In the genomic region with DNA sequence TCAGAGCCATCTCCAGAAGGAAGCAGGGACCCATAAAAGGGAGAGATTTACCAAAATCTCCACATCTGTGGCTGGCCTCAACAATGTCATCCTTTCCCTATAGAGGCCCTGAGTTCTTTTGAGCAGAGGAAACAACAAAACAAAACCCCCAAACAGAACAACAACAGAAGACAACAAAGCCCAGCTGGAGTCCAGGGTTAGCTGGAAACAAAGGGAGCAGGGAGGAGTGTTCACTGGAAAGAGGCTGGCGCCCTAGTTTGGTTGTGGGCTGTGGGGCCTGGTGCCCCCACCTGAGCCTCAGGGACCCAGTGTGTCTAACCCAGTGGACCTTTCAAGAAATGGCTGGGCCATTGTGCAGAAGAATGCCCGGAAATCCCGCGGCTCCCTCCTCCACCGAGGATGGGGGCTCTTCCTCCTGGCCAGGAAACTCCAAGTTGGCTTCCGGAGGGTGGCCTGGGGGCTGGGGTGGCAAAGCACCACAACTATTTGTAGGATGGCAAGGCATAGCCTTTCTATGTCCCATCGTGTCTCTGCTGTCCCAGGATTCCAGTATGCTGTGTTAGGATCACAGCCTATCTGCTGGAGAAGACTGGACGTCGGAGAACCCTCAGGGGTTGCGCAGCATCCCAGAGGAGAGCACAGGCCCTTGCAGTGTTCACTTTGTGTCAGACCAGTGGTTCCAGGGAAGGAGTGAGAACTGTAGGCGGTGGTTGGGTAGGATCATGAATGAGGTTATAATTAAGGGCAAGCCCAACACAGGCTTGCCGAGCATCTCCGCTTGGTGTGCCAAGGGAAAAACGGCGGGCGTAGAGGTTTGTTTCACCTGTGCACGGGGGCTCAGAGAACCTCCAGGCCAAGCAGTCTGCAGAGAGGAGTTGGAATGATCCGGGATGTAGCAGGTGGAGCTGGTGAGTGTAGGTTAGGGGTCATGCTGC, we compare ENCODE assay signal across 8 mouse cellular contexts. TPM values are rescaled to one million over a fixed set of nuclear protein-coding genes. Genes with fewer than 3 reads are reported as not detected.
A peak's percentile ranks its signal among the peaks of the same experiment; 100 is the strongest.
DNase-seq lines count a peak whose midpoint lies in the region; ATAC-seq and TF ChIP-seq lines count a peak whose summit lies in the region.

No protein-coding gene starts in this region.

- no peaks in the 10 kb centered on the region for H3K9me3 ChIP-seq in kidney, embryonic 14.5 days (ENCODE audit: control insufficient read depth, low read length)
- H3K9me3 ChIP-seq in limb, embryonic 14.5 days (ENCODE audit: control insufficient read depth, low read length), result 0 out of 2 replicates have a peak, but pooled peaks cover 2% of the 10 kb centered on the region
- no peaks in the 10 kb centered on the region for H3K9me3 ChIP-seq in midbrain, embryonic 16.5 days (replicated peaks; ENCODE audit: control insufficient read depth, low read length, poor library complexity, severe bottlenecking)

- intact Hi-C loops in heart, postnatal 10 days (cut with DNase I), result loop anchor here (1.0 to 2.0 kb wide), 2 partner anchors 29 to 43 kb away; no protein-coding TSS in a partner anchor

- no peak for ATAC-seq in kidney, embryonic 14.5 days (ENCODE audit: low FRiP score, low TSS enrichment)
- no peak for ATAC-seq in limb, embryonic 14.5 days (ENCODE audit: low FRiP score, low read depth)
- no peak for ATAC-seq in midbrain, embryonic 16.5 days
- no peak for ATAC-seq in megakaryocyte progenitor cell, adult 5-6 weeks (replicated peaks; ENCODE audit: poor library complexity)

- H3K4me2 ChIP-seq in kidney, embryonic 14.5 days (replicated peaks; ENCODE audit: low read depth, low read length), result peak overlapping the region; percentile 76
- H3K4me2 ChIP-seq in limb, embryonic 14.5 days (replicated peaks; ENCODE audit: low read depth, low read length, severe bottlenecking), result peak overlapping the region; percentile 68; the same call in 1 of the 2 replicates
- H3K4me2 ChIP-seq in midbrain, embryonic 16.5 days (ENCODE audit: low read length), result peak overlapping the region; percentile 18; the same call in 1 of the 2 replicates

- no peak for TF ChIP-seq POLR2A in limb, embryonic 14.5 days (IDR thresholded peaks at IDR 0.05; ENCODE audit: borderline replicate concordance, extremely low read depth, insufficient read depth, insufficient read length)

- peak overlapping the region; percentile 31; the same call in 1 of the 2 replicates for H3K9ac ChIP-seq in kidney, embryonic 14.5 days (ENCODE audit: low read depth, low read length)
- H3K9ac ChIP-seq in limb, embryonic 14.5 days (ENCODE audit: low read depth, low read length, severe bottlenecking), result no peak overlapping the region
- no peak overlapping the region for H3K9ac ChIP-seq in midbrain, embryonic 16.5 days (ENCODE audit: low read depth, low read length)

- peaks cover 45% of the 10 kb centered on the region for H3K27me3 ChIP-seq in kidney, embryonic 14.5 days (ENCODE audit: control insufficient read depth, insufficient read depth, low read length)
- H3K27me3 ChIP-seq in limb, embryonic 14.5 days (ENCODE audit: control insufficient read depth, insufficient read depth, low read length), result peaks cover 40% of the 10 kb centered on the region
- peaks cover 34% of the 10 kb centered on the region for H3K27me3 ChIP-seq in midbrain, embryonic 16.5 days (ENCODE audit: control insufficient read depth, insufficient read depth, low read depth, low read length)

- 39% methylated on average over 18 of the region's 18 CpGs for WGBS in kidney, embryonic 14.5 days
- 31% methylated on average over 18 of the region's 18 CpGs for WGBS in limb, embryonic 14.5 days
- 23% methylated on average over 18 of the region's 18 CpGs for WGBS in midbrain, embryonic 16.5 days

- peak overlapping the region; percentile 56; the same call in 1 of the 2 replicates for H3K4me3 ChIP-seq in kidney, embryonic 14.5 days (ENCODE audit: low read length)
- H3K4me3 ChIP-seq in limb, embryonic 14.5 days (replicated peaks; ENCODE audit: low read length), result 0 out of 2 replicates have a peak overlapping the region, but pooled peaks have one; percentile 42
- no peak overlapping the region for H3K4me3 ChIP-seq in midbrain, embryonic 16.5 days (ENCODE audit: low read depth, low read length)

- 0 out of 2 replicates have a peak, but pooled peaks cover 8% of the 10 kb centered on the region for H3K4me1 ChIP-seq in kidney, embryonic 14.5 days (ENCODE audit: control insufficient read depth, insufficient read depth, low read length)
- H3K4me1 ChIP-seq in limb, embryonic 14.5 days (ENCODE audit: control insufficient read depth, insufficient read depth, low read length), result peaks cover 9% of the 10 kb centered on the region
- H3K4me1 ChIP-seq in midbrain, embryonic 16.5 days (ENCODE audit: control insufficient read depth, insufficient read depth, low read length), result 0 out of 2 replicates have a peak, but pooled peaks cover 2% of the 10 kb centered on the region

- H3K27ac ChIP-seq in kidney, embryonic 14.5 days (ENCODE audit: low read depth, low read length), result peak overlapping the region; percentile 38; the same call in 1 of the 2 replicates
- no peak overlapping the region for H3K27ac ChIP-seq in limb, embryonic 14.5 days (replicated peaks; ENCODE audit: low read depth, low read length)
- H3K27ac ChIP-seq in midbrain, embryonic 16.5 days (ENCODE audit: low read length), result no peak overlapping the region

- H3K36me3 ChIP-seq in kidney, embryonic 14.5 days (ENCODE audit: control insufficient read depth, insufficient read depth, low read length), result 0 out of 2 replicates have a peak, but pooled peaks cover 3% of the 10 kb centered on the region
- H3K36me3 ChIP-seq in limb, embryonic 14.5 days (ENCODE audit: control insufficient read depth, insufficient read depth, low read length), result no peaks in the 10 kb centered on the region
- no peaks in the 10 kb centered on the region for H3K36me3 ChIP-seq in midbrain, embryonic 16.5 days (ENCODE audit: control insufficient read depth, insufficient read depth, low read length)

- DNase-seq in kidney, adult 11 months, result no peak
- peak; percentile 45 to 61 for DNase-seq in heart, postnatal 10 days
- no peak for DNase-seq in limb, embryonic 14.5 days (ENCODE audit: low spot score)
- no peak for DNase-seq in gastrocnemius, postnatal 10 days
- no peak for DNase-seq in thymus, postnatal 14 days

RNA-seq across cellular contexts. Expression of a gene that starts 0.8 kb away (rescaled TPM):
- polyA plus RNA-seq in kidney, embryonic 14.5 days (2014; fragmentation: Nextera tagmentation; extraction: Ambion mirVana), result 64.0 and 87.0 TPM in 2 replicates
- total RNA-seq in heart, postnatal 10 days (2021), result 10 to 100 TPM; 79.8 to 90.1 TPM
- polyA plus RNA-seq in limb, embryonic 14.5 days (2012; rRNA removed), result 33.6 and 37.4 TPM in 2 replicates
- polyA plus RNA-seq in limb, embryonic 14.5 days (2014; fragmentation: Nextera tagmentation; extraction: Ambion mirVana), result 26.1 and 29.9 TPM in 2 replicates
- polyA plus RNA-seq in midbrain, embryonic 16.5 days (2015; fragmentation: Nextera tagmentation; extraction: Ambion mirVana), result 104 and 105 TPM in 2 replicates
- not detected in 2 replicates for total RNA-seq in megakaryocyte progenitor cell, adult 5-6 weeks (2015)
- not detected in 2 replicates for total RNA-seq in megakaryocyte progenitor cell, adult 5-6 weeks (2017)
- 10 to 100 TPM; 42.8 to 43.1 TPM for total RNA-seq in gastrocnemius, postnatal 10 days (2021)

RNA-seq across cellular contexts. Expression of a gene that starts 35.7 kb away (rescaled TPM):
- polyA plus RNA-seq in kidney, embryonic 14.5 days (2014; fragmentation: Nextera tagmentation; extraction: Ambion mirVana), result 65.7 and 83.8 TPM in 2 replicates
- total RNA-seq in heart, postnatal 10 days (2021), result 10 to 100 TPM; 65.5 to 69.2 TPM
- polyA plus RNA-seq in limb, embryonic 14.5 days (2012; rRNA removed), result 67.0 and 72.1 TPM in 2 replicates
- polyA plus RNA-seq in limb, embryonic 14.5 days (2014; fragmentation: Nextera tagmentation; extraction: Ambion mirVana), result 63.9 and 69.9 TPM in 2 replicates
- 106 and 107 TPM in 2 replicates for polyA plus RNA-seq in midbrain, embryonic 16.5 days (2015; fragmentation: Nextera tagmentation; extraction: Ambion mirVana)
- 54.3 and 60.0 TPM in 2 replicates for total RNA-seq in megakaryocyte progenitor cell, adult 5-6 weeks (2015)
- total RNA-seq in megakaryocyte progenitor cell, adult 5-6 weeks (2017), result 72.6 and 83.2 TPM in 2 replicates
- 10 to 100 TPM; 49.2 to 52.9 TPM for total RNA-seq in gastrocnemius, postnatal 10 days (2021)

RNA-seq across cellular contexts. Expression of a gene that starts 35.9 kb away (rescaled TPM):
- polyA plus RNA-seq in kidney, embryonic 14.5 days (2014; fragmentation: Nextera tagmentation; extraction: Ambion mirVana), result 62.7 and 63.0 TPM in 2 replicates
- 1 to 10 TPM; 8.6 to 9.9 TPM for total RNA-seq in heart, postnatal 10 days (2021)
- polyA plus RNA-seq in limb, embryonic 14.5 days (2012; rRNA removed), result 52.5 and 53.2 TPM in 2 replicates
- polyA plus RNA-seq in limb, embryonic 14.5 days (2014; fragmentation: Nextera tagmentation; extraction: Ambion mirVana), result 36.8 and 39.8 TPM in 2 replicates
- polyA plus RNA-seq in midbrain, embryonic 16.5 days (2015; fragmentation: Nextera tagmentation; extraction: Ambion mirVana), result 4.4 and 6.1 TPM in 2 replicates
- total RNA-seq in megakaryocyte progenitor cell, adult 5-6 weeks (2015), result 85.4 and 93.9 TPM in 2 replicates
- 110 and 121 TPM in 2 replicates for total RNA-seq in megakaryocyte progenitor cell, adult 5-6 weeks (2017)
- 1 to 10 TPM; 4.2 to 5.5 TPM for total RNA-seq in gastrocnemius, postnatal 10 days (2021)

Comparison
In these comparisons a context has a peak if more than half of its experiments do, and no peak if none do; other contexts are left out.
1. H3K4me2 ChIP-seq: peak in every context shown above with its lines; median percentile 76 in kidney, embryonic 14.5 days; 68 in limb, embryonic 14.5 days; 18 in midbrain, embryonic 16.5 days.
2. DNase-seq: peak in heart, postnatal 10 days (2 of 2); none in kidney, adult 11 months (single experiment), limb, embryonic 14.5 days (single experiment), gastrocnemius, postnatal 10 days (single experiment) and thymus, postnatal 14 days (single experiment).
3. RNA of a gene that starts 0.8 kb away (total RNA-seq): 79.8 to 90.1 TPM in heart, postnatal 10 days and 42.8 to 43.1 TPM in gastrocnemius, postnatal 10 days; not detected in megakaryocyte progenitor cell, adult 5-6 weeks; every median in the first group is over 10 times any median in the second.
4. RNA of a gene that starts 35.9 kb away (total RNA-seq): 85.4 to 121 TPM in megakaryocyte progenitor cell, adult 5-6 weeks; 8.6 to 9.9 TPM in heart, postnatal 10 days and 4.2 to 5.5 TPM in gastrocnemius, postnatal 10 days; every median in the first group is over 4 times any median in the second.